Mouse (Mus musculus): ENCODE data around the gene Olfr447.
A peak's percentile ranks its signal among the peaks of the same experiment; 100 is the strongest.

Olfr447 gene

GRCm38 (mm10) chr6:42908578-42908977, at the start of gene Olfr447:
Gene Olfr447, plus strand, starts transcription at chr6:42908878.
- DNase-seq (ENCODE audit: low read depth, low spot score), result no peak

- peak; percentile 53 for DNase-seq (ENCODE audit: low read depth, low spot score)
Observed at GRCm38 (mm10) chr6:42860222-42860819, 48.4 kb upstream of the Olfr447 start.

GRCm38 (mm10) chr6:42869695-42870094, 39.0 kb upstream of the Olfr447 start:
- DNase-seq (ENCODE audit: low read depth, low spot score), result no peak

GRCm38 (mm10) chr6:42876323-42876722, 32.4 kb upstream of the Olfr447 start:
- no peak for DNase-seq (ENCODE audit: low read depth, low spot score)

- no peak for DNase-seq (ENCODE audit: low read depth, low spot score)
Observed at GRCm38 (mm10) chr6:42890141-42890540, 18.5 kb upstream of the Olfr447 start, which contains the start of gene Olfr448. Gene Olfr448, plus strand, starts transcription at chr6:42890441.

GRCm38 (mm10) chr6:42900345-42900744, 8.3 kb upstream of the Olfr447 start:
- DNase-seq (ENCODE audit: low read depth, low spot score), result no peak

GRCm38 (mm10) chr6:42921077-42921476, 12.4 kb downstream of the Olfr447 start, which contains the start of gene Olfr446:
Gene Olfr446, plus strand, starts transcription at chr6:42921377.
- no peak for DNase-seq (ENCODE audit: low read depth, low spot score)

- DNase-seq (ENCODE audit: low read depth, low spot score), result no peak
Observed at GRCm38 (mm10) chr6:42948767-42949166, 40.1 kb downstream of the Olfr447 start, which contains the start of gene Olfr444. Gene Olfr444, plus strand, starts transcription at chr6:42949067.
